In genomic region chr19:55891692-55892183, GRCm38 (mm10) we compare ENCODE assay signal across 17 mouse cellular contexts.
A peak's percentile ranks its signal among the peaks of the same experiment; 100 is the strongest.
DNase-seq lines count a peak whose midpoint lies in the region; ATAC-seq and TF ChIP-seq lines count a peak whose summit lies in the region.
"Had no signal": no experiment of that assay in that cellular context is flagged by ENCODE, and none has a peak within 500 bp of the region (broad histone marks: within the 10 kb centered on the region; RNA-seq: fewer than 3 reads in every experiment).

No protein-coding gene starts in this region.

- peaks cover 63% of the 10 kb centered on the region for H3K4me1 ChIP-seq in forebrain, embryonic 12.5 days
- H3K4me1 ChIP-seq in forebrain, postnatal 0 days (ENCODE audit: insufficient read depth) = no peaks in the 10 kb centered on the region
- H3K4me1 ChIP-seq in liver, postnatal 0 days (ENCODE audit: insufficient read depth) = peaks cover 9% of the 10 kb centered on the region
- H3K4me1 ChIP-seq in midbrain, embryonic 14.5 days (ENCODE audit: control insufficient read depth, insufficient read depth, low read length) = peaks cover 29% of the 10 kb centered on the region
- peaks cover 16% of the 10 kb centered on the region for H3K4me1 ChIP-seq in intestine, embryonic 16.5 days (ENCODE audit: control insufficient read depth, insufficient read depth, low read length)

- H3K4me3 ChIP-seq in forebrain, embryonic 12.5 days (replicated peaks) = no peak overlapping the region
- H3K4me3 ChIP-seq in forebrain, postnatal 0 days (ENCODE audit: low read depth, low read length) = no peak overlapping the region
- no peak overlapping the region for H3K4me3 ChIP-seq in liver, postnatal 0 days (ENCODE audit: low read depth, low read length)
- no peak overlapping the region for H3K4me3 ChIP-seq in midbrain, embryonic 14.5 days (replicated peaks; ENCODE audit: low read depth, low read length)
- H3K4me3 ChIP-seq in intestine, embryonic 16.5 days (ENCODE audit: low read length) = no peak overlapping the region
- H3K4me3 ChIP-seq: embryonic facial prominence, embryonic 13.5 days; heart, embryonic 12.5 days; hindbrain, embryonic 10.5 days had no signal

- H3K4me2 ChIP-seq in forebrain, embryonic 12.5 days = peak overlapping the region; percentile 17; the same call in 1 of the 2 replicates
- H3K4me2 ChIP-seq in forebrain, postnatal 0 days (ENCODE audit: low read depth) = no peak overlapping the region
- H3K4me2 ChIP-seq in liver, postnatal 0 days (ENCODE audit: low read depth, low read length) = no peak overlapping the region
- H3K4me2 ChIP-seq in midbrain, embryonic 14.5 days (ENCODE audit: low read length) = peak overlapping the region; percentile 62
- no peak overlapping the region for H3K4me2 ChIP-seq in intestine, embryonic 16.5 days (ENCODE audit: low read depth, low read length)
- H3K4me2 ChIP-seq: embryonic facial prominence, embryonic 13.5 days; heart, embryonic 12.5 days; hindbrain, embryonic 14.5 days had no signal

- H3K9ac ChIP-seq in forebrain, embryonic 12.5 days = no peak overlapping the region
- H3K9ac ChIP-seq in forebrain, postnatal 0 days = no peak overlapping the region
- no peak overlapping the region for H3K9ac ChIP-seq in liver, postnatal 0 days (replicated peaks)
- H3K9ac ChIP-seq in midbrain, embryonic 14.5 days (replicated peaks; ENCODE audit: low read length) = peak overlapping the region; percentile 20; the same call in 1 of the 2 replicates
- H3K9ac ChIP-seq in intestine, embryonic 16.5 days (ENCODE audit: low read depth, low read length) = no peak overlapping the region
- H3K9ac ChIP-seq: embryonic facial prominence, embryonic 13.5 days; heart, embryonic 12.5 days; hindbrain, embryonic 14.5 days had no signal

- H3K27ac ChIP-seq in forebrain, embryonic 12.5 days = peak overlapping the region; percentile 42; the same call in 1 of the 2 replicates
- H3K27ac ChIP-seq in forebrain, postnatal 0 days (ENCODE audit: low read depth, low read length) = no peak overlapping the region
- no peak overlapping the region for H3K27ac ChIP-seq in liver, postnatal 0 days (ENCODE audit: low read depth)
- peak overlapping the region; percentile 83 for H3K27ac ChIP-seq in midbrain, embryonic 14.5 days (replicated peaks; ENCODE audit: low read depth, low read length)
- no peak overlapping the region for H3K27ac ChIP-seq in intestine, embryonic 16.5 days (ENCODE audit: low read length)
- H3K27ac ChIP-seq: embryonic facial prominence, embryonic 13.5 days; hindbrain, embryonic 10.5 days; hindbrain, embryonic 14.5 days had no signal

- H3K36me3 ChIP-seq in forebrain, embryonic 12.5 days (replicated peaks) = no peaks in the 10 kb centered on the region
- H3K36me3 ChIP-seq in forebrain, postnatal 0 days (ENCODE audit: insufficient read depth) = no peaks in the 10 kb centered on the region
- H3K36me3 ChIP-seq in liver, postnatal 0 days (replicated peaks; ENCODE audit: insufficient read depth, low read length) = no peaks in the 10 kb centered on the region
- H3K36me3 ChIP-seq in midbrain, embryonic 14.5 days (ENCODE audit: control insufficient read depth, insufficient read depth, low read length) = no peaks in the 10 kb centered on the region
- no peaks in the 10 kb centered on the region for H3K36me3 ChIP-seq in intestine, embryonic 16.5 days (ENCODE audit: control insufficient read depth, insufficient read depth, low read length)
- H3K36me3 ChIP-seq: heart, embryonic 12.5 days; hindbrain, embryonic 10.5 days had no signal

- no peaks in the 10 kb centered on the region for H3K9me3 ChIP-seq in forebrain, embryonic 12.5 days
- H3K9me3 ChIP-seq in forebrain, postnatal 0 days (ENCODE audit: low read length) = no peaks in the 10 kb centered on the region
- H3K9me3 ChIP-seq in liver, postnatal 0 days (ENCODE audit: low read length) = no peaks in the 10 kb centered on the region
- no peaks in the 10 kb centered on the region for H3K9me3 ChIP-seq in midbrain, embryonic 14.5 days (ENCODE audit: control insufficient read depth, low read length)
- no peaks in the 10 kb centered on the region for H3K9me3 ChIP-seq in intestine, embryonic 16.5 days (ENCODE audit: control insufficient read depth, low read length)
- H3K9me3 ChIP-seq: embryonic facial prominence, embryonic 13.5 days; heart, embryonic 12.5 days; hindbrain, embryonic 10.5 days had no signal

- WGBS in forebrain, embryonic 12.5 days = 28% methylated on average over 9 of the region's 9 CpGs
- WGBS in forebrain, postnatal 0 days = 49% methylated on average over 9 of the region's 9 CpGs
- WGBS in liver, postnatal 0 days (ENCODE audit: insufficient replicate concordance) = 61% methylated on average over 9 of the region's 9 CpGs
- WGBS in midbrain, embryonic 14.5 days = 34% methylated on average over 9 of the region's 9 CpGs
- WGBS in intestine, embryonic 16.5 days = 71% methylated on average over 9 of the region's 9 CpGs

- peaks cover 40% of the 10 kb centered on the region for H3K27me3 ChIP-seq in forebrain, embryonic 12.5 days
- peaks cover 34% of the 10 kb centered on the region for H3K27me3 ChIP-seq in forebrain, postnatal 0 days (ENCODE audit: insufficient read depth, low read length)
- peaks cover 6% of the 10 kb centered on the region; the same call in 1 of the 2 replicates for H3K27me3 ChIP-seq in liver, postnatal 0 days (ENCODE audit: insufficient read depth, low read length)
- H3K27me3 ChIP-seq in midbrain, embryonic 14.5 days (ENCODE audit: control insufficient read depth, insufficient read depth, low read length) = peaks cover 12% of the 10 kb centered on the region; the same call in 1 of the 2 replicates
- H3K27me3 ChIP-seq in intestine, embryonic 16.5 days (replicated peaks; ENCODE audit: control insufficient read depth, insufficient read depth, low read length) = no peaks in the 10 kb centered on the region
- H3K27me3 ChIP-seq: heart, embryonic 12.5 days had no signal

- no peak for TF ChIP-seq CTCF in forebrain, postnatal 0 days (IDR thresholded peaks at IDR 0.05; ENCODE audit: low read depth)
- no peak for TF ChIP-seq CTCF in liver, postnatal 0 days (IDR thresholded peaks at IDR 0.05; ENCODE audit: low read depth)

- no peak for TF ChIP-seq EP300 in liver, postnatal 0 days (IDR thresholded peaks at IDR 0.05; ENCODE audit: low read depth)

- no peak for DNase-seq in forebrain, postnatal 0 days
- DNase-seq in liver, postnatal 0 days = no peak
- no peak for DNase-seq in liver
- DNase-seq in midbrain, embryonic 14.5 days = peak; percentile 62
- no peak for DNase-seq in c-Kit-positive CD71-positive TER-119-positive erythroid progenitor cells, embryonic 14.5 days (ENCODE audit: low spot score)
- no peak for DNase-seq in gastrocnemius, postnatal 10 days
- DNase-seq: adrenal gland, postnatal 10 days; cerebellum, adult 18-20 months; cerebellum, adult 9-11 months; cerebellum, postnatal 36 days; gastrocnemius, postnatal 14 days had no signal

- no peak for ATAC-seq in forebrain, embryonic 12.5 days (ENCODE audit: low FRiP score)
- ATAC-seq in forebrain, postnatal 0 days = no peak
- ATAC-seq in liver, postnatal 0 days = peak; percentile 66
- no peak for ATAC-seq in midbrain, embryonic 14.5 days (ENCODE audit: low FRiP score, low TSS enrichment)
- ATAC-seq in intestine, embryonic 16.5 days = no peak

Comparison
In these comparisons a context has a peak if more than half of its experiments do, and no peak if none do; other contexts are left out.
1. H3K27ac ChIP-seq: peak in forebrain, embryonic 12.5 days (single experiment) and midbrain, embryonic 14.5 days (single experiment); none in forebrain, postnatal 0 days (single experiment), liver, postnatal 0 days (single experiment) and intestine, embryonic 16.5 days (single experiment).
2. H3K4me2 ChIP-seq: peak in forebrain, embryonic 12.5 days (single experiment) and midbrain, embryonic 14.5 days (single experiment); none in forebrain, postnatal 0 days (single experiment), liver, postnatal 0 days (single experiment) and intestine, embryonic 16.5 days (single experiment).